Mouse (Mus musculus): ENCODE measurements around the gene Med18. TPM values are rescaled to one million over a fixed set of nuclear protein-coding genes. Genes with fewer than 3 reads are reported as not detected.

Med18 gene
- polyA plus RNA-seq, 1 experiment = 5.3 TPM

- H3ac ChIP-seq (ENCODE audit: control insufficient read depth, insufficient read length) = no peak overlapping the region
- H3K36me3 ChIP-seq (ENCODE audit: control insufficient read depth, insufficient read depth) = peaks cover 16% of the 10 kb centered on the region
- peaks cover 79% of the 10 kb centered on the region for H3K79me2 ChIP-seq (ENCODE audit: control insufficient read depth, insufficient read depth)
- TF ChIP-seq USF1 (IDR thresholded peaks at IDR 0.05; ENCODE audit: low read depth) = no peak
- TF ChIP-seq POLR2A (IDR thresholded peaks at IDR 0.05; ENCODE audit: insufficient read length, low read depth) = no peak
- TF ChIP-seq MYOG (IDR thresholded peaks at IDR 0.05; ENCODE audit: control insufficient read depth in 1 of 3, insufficient read depth in 1 of 3, insufficient read length in 2 of 3, low read depth in 2 of 3) = no peak
- no peak for TF ChIP-seq REST (IDR thresholded peaks at IDR 0.05; ENCODE audit: insufficient read depth, insufficient read length)
- no peak for TF ChIP-seq MAX (IDR thresholded peaks at IDR 0.05; ENCODE audit: low read depth)
- TF ChIP-seq SRF (IDR thresholded peaks at IDR 0.05; ENCODE audit: control insufficient read depth, insufficient read length, low read depth) = no peak
- no peak for TF ChIP-seq CEBPB (IDR thresholded peaks at IDR 0.05; ENCODE audit: insufficient read depth, poor library complexity, severe bottlenecking)
- no peak for TF ChIP-seq MYOD1 (IDR thresholded peaks at IDR 0.05; ENCODE audit: control insufficient read depth in 1 of 3, insufficient read length in 2 of 3, low read depth in 2 of 3)
- no peak for TF ChIP-seq TCF3 (IDR thresholded peaks at IDR 0.05; ENCODE audit: insufficient read length, low read depth)
- no peak for TF ChIP-seq TCF12 (IDR thresholded peaks at IDR 0.05; ENCODE audit: insufficient read depth, poor library complexity, severe bottlenecking)
- TF ChIP-seq POLR2AphosphoS2 (IDR thresholded peaks at IDR 0.05; ENCODE audit: insufficient read length, low read depth) = no peak
- peak overlapping the region; percentile 99 for H3K4me3 ChIP-seq
- no peaks in the 10 kb centered on the region for H3K27me3 ChIP-seq (ENCODE audit: control insufficient read depth, insufficient read depth, insufficient read length)
- peak overlapping the region; percentile 93 for H3K4me2 ChIP-seq (ENCODE audit: low read depth)
These were observed 43.5 kb upstream of the Med18 start for GRCm38 (mm10) chr4:132507210-132507609.

DNA sequence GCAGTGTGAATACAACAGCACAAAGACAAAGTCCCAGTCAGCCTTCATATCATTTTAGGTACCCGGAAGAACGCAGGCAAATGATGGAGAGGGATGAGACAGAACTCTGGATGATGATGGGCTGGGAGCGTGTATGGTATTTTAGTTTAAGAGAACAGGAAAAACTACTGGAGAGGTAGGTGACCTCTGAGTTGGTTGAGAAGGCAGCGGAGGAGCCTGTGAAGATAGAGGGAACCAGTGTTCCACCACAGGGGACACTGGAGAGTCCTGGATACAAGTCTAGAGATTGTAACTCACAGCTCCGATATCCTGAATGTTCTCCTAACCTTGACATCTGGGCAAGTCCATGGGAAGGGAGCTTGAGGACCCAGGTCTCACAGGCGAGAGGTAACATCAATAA, 42.5 kb upstream of the Med18 start:
- TF ChIP-seq MYOD1 (IDR thresholded peaks at IDR 0.05; ENCODE audit: control insufficient read depth in 1 of 3, insufficient read length in 2 of 3, low read depth in 2 of 3) (no peak), CEBPB (IDR thresholded peaks at IDR 0.05; ENCODE audit: insufficient read depth, poor library complexity, severe bottlenecking) (no peak), SRF (IDR thresholded peaks at IDR 0.05; ENCODE audit: control insufficient read depth, insufficient read length, low read depth) (no peak), TCF12 (IDR thresholded peaks at IDR 0.05; ENCODE audit: insufficient read depth, poor library complexity, severe bottlenecking) (no peak), REST (IDR thresholded peaks at IDR 0.05; ENCODE audit: insufficient read depth, insufficient read length) (no peak), USF1 (IDR thresholded peaks at IDR 0.05; ENCODE audit: low read depth) (no peak), TCF3 (IDR thresholded peaks at IDR 0.05; ENCODE audit: insufficient read length, low read depth) (no peak), E2F4 (IDR thresholded peaks at IDR 0.05; ENCODE audit: insufficient read depth) (no peak), MAX (IDR thresholded peaks at IDR 0.05; ENCODE audit: low read depth) (no peak), MYOG (IDR thresholded peaks at IDR 0.05; ENCODE audit: control insufficient read depth in 1 of 3, insufficient read depth in 1 of 3, insufficient read length in 2 of 3, low read depth in 2 of 3) (no peak), POLR2AphosphoS2 (IDR thresholded peaks at IDR 0.05; ENCODE audit: insufficient read length, low read depth) (no peak), POLR2A (IDR thresholded peaks at IDR 0.05; ENCODE audit: insufficient read length, low read depth) (no peak)
- Histone ChIP-seq H3K79me2 (ENCODE audit: control insufficient read depth, insufficient read depth) (peaks cover 80% of the 10 kb centered on the region), H3K27me3 (ENCODE audit: control insufficient read depth, insufficient read depth, insufficient read length) (no peaks in the 10 kb centered on the region), H3ac (ENCODE audit: control insufficient read depth, insufficient read length) (no peak overlapping the region), H3K4me3 (peak overlapping the region; percentile 99), H3K4me2 (ENCODE audit: low read depth) (peak overlapping the region; percentile 93), H3K36me3 (ENCODE audit: control insufficient read depth, insufficient read depth) (peaks cover 21% of the 10 kb centered on the region)

DNA sequence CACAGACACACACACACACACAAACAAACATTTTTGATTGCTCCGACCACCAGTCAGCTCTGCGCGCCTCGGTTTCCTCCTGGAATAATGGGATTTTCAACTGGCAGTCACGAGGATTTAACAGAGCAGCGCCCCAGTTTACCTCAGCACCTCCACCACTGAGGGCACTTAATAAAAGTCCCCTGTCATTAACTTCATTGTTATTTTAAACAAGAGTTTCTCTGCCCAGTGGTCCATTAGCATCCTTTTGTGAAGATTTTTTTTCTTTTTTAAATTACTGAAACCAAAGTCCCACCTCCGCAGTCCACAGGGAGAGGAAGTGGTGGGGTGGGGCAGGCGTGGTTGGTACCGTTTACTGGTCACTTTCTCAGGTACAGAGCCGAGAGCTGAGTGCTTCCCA, 42.1 kb upstream of the Med18 start:
- peak overlapping the region; percentile 24 for H3K4me2 ChIP-seq (ENCODE audit: low read depth)
- TF ChIP-seq CEBPB (IDR thresholded peaks at IDR 0.05; ENCODE audit: insufficient read depth, poor library complexity, severe bottlenecking) (no peak), E2F4 (IDR thresholded peaks at IDR 0.05; ENCODE audit: insufficient read depth) (no peak), TCF12 (IDR thresholded peaks at IDR 0.05; ENCODE audit: insufficient read depth, poor library complexity, severe bottlenecking) (no peak)
- H3K4me3 ChIP-seq = peak overlapping the region; percentile 99
- H3K27me3 ChIP-seq (ENCODE audit: control insufficient read depth, insufficient read depth, insufficient read length) = no peaks in the 10 kb centered on the region
- no peak overlapping the region for H3ac ChIP-seq (ENCODE audit: control insufficient read depth, insufficient read length)
- H3K79me2 ChIP-seq (ENCODE audit: control insufficient read depth, insufficient read depth) = peaks cover 80% of the 10 kb centered on the region
- peaks cover 26% of the 10 kb centered on the region for H3K36me3 ChIP-seq (ENCODE audit: control insufficient read depth, insufficient read depth)

GRCm38 (mm10) chr4:132505034-132505738, 41.5 kb upstream of the Med18 start:
- peaks cover 32% of the 10 kb centered on the region for H3K36me3 ChIP-seq (ENCODE audit: control insufficient read depth, insufficient read depth)
- TF ChIP-seq REST (IDR thresholded peaks at IDR 0.05; ENCODE audit: insufficient read depth, insufficient read length) (no peak), POLR2AphosphoS2 (IDR thresholded peaks at IDR 0.05; ENCODE audit: insufficient read length, low read depth) (peak; percentile 12), MYOD1 (IDR thresholded peaks at IDR 0.05; ENCODE audit: control insufficient read depth in 1 of 3, insufficient read length in 2 of 3, low read depth in 2 of 3) (no peak), E2F4 (IDR thresholded peaks at IDR 0.05; ENCODE audit: insufficient read depth) (no peak), TCF12 (IDR thresholded peaks at IDR 0.05; ENCODE audit: insufficient read depth, poor library complexity, severe bottlenecking) (no peak), MAX (IDR thresholded peaks at IDR 0.05; ENCODE audit: low read depth) (no peak), SRF (IDR thresholded peaks at IDR 0.05; ENCODE audit: control insufficient read depth, insufficient read length, low read depth) (no peak)
- H3K79me2 ChIP-seq (ENCODE audit: control insufficient read depth, insufficient read depth) = peaks cover 86% of the 10 kb centered on the region
- H3K4me3 ChIP-seq = no peak overlapping the region
- H3K4me2 ChIP-seq (ENCODE audit: low read depth) = peak overlapping the region; percentile 24
- H3ac ChIP-seq (ENCODE audit: control insufficient read depth, insufficient read length) = no peak overlapping the region
- H3K27me3 ChIP-seq (ENCODE audit: control insufficient read depth, insufficient read depth, insufficient read length) = no peaks in the 10 kb centered on the region

GRCm38 (mm10) chr4:132503344-132503743, 39.6 kb upstream of the Med18 start:
- no peak overlapping the region for H3K4me2 ChIP-seq (ENCODE audit: low read depth)
- no peaks in the 10 kb centered on the region for H3K27me3 ChIP-seq (ENCODE audit: control insufficient read depth, insufficient read depth, insufficient read length)
- H3K79me2 ChIP-seq (ENCODE audit: control insufficient read depth, insufficient read depth) = peaks cover 69% of the 10 kb centered on the region
- peaks cover 36% of the 10 kb centered on the region for H3K36me3 ChIP-seq (ENCODE audit: control insufficient read depth, insufficient read depth)
- no peak overlapping the region for H3ac ChIP-seq (ENCODE audit: control insufficient read depth, insufficient read length)
- H3K4me3 ChIP-seq = no peak overlapping the region
- no peak for TF ChIP-seq MYOG (IDR thresholded peaks at IDR 0.05; ENCODE audit: control insufficient read depth in 1 of 3, insufficient read depth in 1 of 3, insufficient read length in 2 of 3, low read depth in 2 of 3)
- peak; percentile 32 for TF ChIP-seq POLR2A (IDR thresholded peaks at IDR 0.05; ENCODE audit: insufficient read length, low read depth)
- TF ChIP-seq MAX (IDR thresholded peaks at IDR 0.05; ENCODE audit: low read depth) = no peak
- TF ChIP-seq CEBPB (IDR thresholded peaks at IDR 0.05; ENCODE audit: insufficient read depth, poor library complexity, severe bottlenecking) = no peak
- TF ChIP-seq USF1 (IDR thresholded peaks at IDR 0.05; ENCODE audit: low read depth) = no peak
- TF ChIP-seq TCF3 (IDR thresholded peaks at IDR 0.05; ENCODE audit: insufficient read length, low read depth) = no peak
- TF ChIP-seq MYOD1 (IDR thresholded peaks at IDR 0.05; ENCODE audit: control insufficient read depth in 1 of 3, insufficient read length in 2 of 3, low read depth in 2 of 3) = no peak
- TF ChIP-seq REST (IDR thresholded peaks at IDR 0.05; ENCODE audit: insufficient read depth, insufficient read length) = no peak
- TF ChIP-seq E2F4 (IDR thresholded peaks at IDR 0.05; ENCODE audit: insufficient read depth) = no peak
- TF ChIP-seq TCF12 (IDR thresholded peaks at IDR 0.05; ENCODE audit: insufficient read depth, poor library complexity, severe bottlenecking) = no peak
- no peak for TF ChIP-seq SRF (IDR thresholded peaks at IDR 0.05; ENCODE audit: control insufficient read depth, insufficient read length, low read depth)
- TF ChIP-seq POLR2AphosphoS2 (IDR thresholded peaks at IDR 0.05; ENCODE audit: insufficient read length, low read depth) = peak; percentile 25

All from myocyte (in vitro differentiated cells).